Mouse (Mus musculus) testis, adult 2 months (tissue): ENCODE results near the gene Plxna4.

Source experiments
- CTCF ChIP-seq: fragments of 200-500 bp; IDR thresholded peaks from 2 replicates; pipeline ENCODE4 v1.5.1; 2012; ENCODE audit warnings: low read depth, mild to moderate bottlenecking, inconsistent platforms, low read length, moderate library complexity; ENCODE audit not compliant: control insufficient read depth, insufficient read depth, insufficient replicate concordance
- POLR2A ChIP-seq: fragments of 200-500 bp; IDR thresholded peaks from 2 replicates; pipeline ENCODE4 v1.6.1; 2012; ENCODE audit warnings: low read depth, mild to moderate bottlenecking, inconsistent platforms, low read length, moderate library complexity; ENCODE audit not compliant: control insufficient read depth

DNA sequence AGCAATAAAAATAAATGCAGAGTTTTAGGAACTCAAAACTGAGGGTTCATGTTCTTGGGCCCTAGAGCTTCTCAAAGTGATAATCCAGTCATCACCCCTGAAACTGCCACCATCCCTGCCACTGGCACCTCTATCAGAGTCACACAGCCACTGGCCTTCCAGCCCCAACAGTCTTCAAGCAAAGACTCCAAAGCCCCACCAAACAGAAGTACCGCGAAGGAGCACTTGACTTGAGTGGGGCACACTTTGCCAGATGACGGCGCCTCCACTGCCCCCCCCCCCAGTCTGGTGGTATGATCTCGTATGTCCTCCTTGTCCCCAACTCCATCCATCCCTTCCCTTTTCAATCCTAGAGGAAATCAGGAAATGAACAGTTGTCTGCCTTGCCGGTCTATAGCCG, 60.5 kb downstream of the Plxna4 start:
- TF ChIP-seq POLR2A: no peak
- TF ChIP-seq CTCF: no peak
